Mouse (Mus musculus) embryo, embryonic 11 days (tissue): ENCODE data around the gene Pxylp1.

Source experiments
- DNase-seq: peaks from one replicate; pipeline ENCODE4 v3.0.0-alpha.2; 2015

Gene Pxylp1

GRCm38 (mm10) chr9:96890266-96890665 is 2.2 kb downstream of the Pxylp1 start:
- DNase-seq: no peak

- peak; percentile 91 for DNase-seq
Observed at GRCm38 (mm10) chr9:96889345-96890021, 3.0 kb downstream of the Pxylp1 start.

- DNase-seq: peak; percentile 43
Observed at GRCm38 (mm10) chr9:96888742-96889344, 3.6 kb downstream of the Pxylp1 start.

- peak; percentile 47 for DNase-seq
Observed at GRCm38 (mm10) chr9:96887954-96888353, 4.5 kb downstream of the Pxylp1 start.

GRCm38 (mm10) chr9:96887492-96887891 is 5.0 kb downstream of the Pxylp1 start:
- no peak for DNase-seq

GRCm38 (mm10) chr9:96885781-96886180 is 6.7 kb downstream of the Pxylp1 start:
- DNase-seq: no peak

GRCm38 (mm10) chr9:96882496-96883265 is 9.8 kb downstream of the Pxylp1 start:
- no peak for DNase-seq

- no peak for DNase-seq
Observed at GRCm38 (mm10) chr9:96881901-96882300, 10.6 kb downstream of the Pxylp1 start.

- no peak for DNase-seq
Observed at GRCm38 (mm10) chr9:96879024-96879423, 13.4 kb downstream of the Pxylp1 start.

- peak; percentile 34 for DNase-seq
Observed at GRCm38 (mm10) chr9:96878464-96878863, 14.0 kb downstream of the Pxylp1 start.

- DNase-seq: no peak
Observed at GRCm38 (mm10) chr9:96875704-96876103, 16.8 kb downstream of the Pxylp1 start.

- no peak for DNase-seq
Observed at GRCm38 (mm10) chr9:96873082-96873481, 19.4 kb downstream of the Pxylp1 start.

- DNase-seq: no peak
Observed at GRCm38 (mm10) chr9:96870104-96870503, 22.4 kb downstream of the Pxylp1 start.

- DNase-seq: no peak
Observed at GRCm38 (mm10) chr9:96869542-96869941, 22.9 kb downstream of the Pxylp1 start.

- no peak for DNase-seq
Observed at GRCm38 (mm10) chr9:96868546-96868945, 23.9 kb downstream of the Pxylp1 start.

- DNase-seq: no peak
Observed at GRCm38 (mm10) chr9:96867165-96867564, 25.3 kb downstream of the Pxylp1 start.

GRCm38 (mm10) chr9:96866196-96866595 is 26.3 kb downstream of the Pxylp1 start:
- DNase-seq: no peak

GRCm38 (mm10) chr9:96865473-96866050 is 26.9 kb downstream of the Pxylp1 start:
- no peak for DNase-seq

GRCm38 (mm10) chr9:96863539-96863938 is 28.9 kb downstream of the Pxylp1 start:
- no peak for DNase-seq

GRCm38 (mm10) chr9:96862836-96863235 is 29.6 kb downstream of the Pxylp1 start:
- no peak for DNase-seq

- no peak for DNase-seq
Observed at GRCm38 (mm10) chr9:96861092-96861487, 31.4 kb downstream of the Pxylp1 start.

- DNase-seq: no peak
Observed at GRCm38 (mm10) chr9:96860380-96861091, 31.9 kb downstream of the Pxylp1 start.

GRCm38 (mm10) chr9:96859027-96859426 is 33.4 kb downstream of the Pxylp1 start:
- DNase-seq: no peak
